Mouse (Mus musculus): ENCODE data around the gene Traf3ip2.

DNA sequence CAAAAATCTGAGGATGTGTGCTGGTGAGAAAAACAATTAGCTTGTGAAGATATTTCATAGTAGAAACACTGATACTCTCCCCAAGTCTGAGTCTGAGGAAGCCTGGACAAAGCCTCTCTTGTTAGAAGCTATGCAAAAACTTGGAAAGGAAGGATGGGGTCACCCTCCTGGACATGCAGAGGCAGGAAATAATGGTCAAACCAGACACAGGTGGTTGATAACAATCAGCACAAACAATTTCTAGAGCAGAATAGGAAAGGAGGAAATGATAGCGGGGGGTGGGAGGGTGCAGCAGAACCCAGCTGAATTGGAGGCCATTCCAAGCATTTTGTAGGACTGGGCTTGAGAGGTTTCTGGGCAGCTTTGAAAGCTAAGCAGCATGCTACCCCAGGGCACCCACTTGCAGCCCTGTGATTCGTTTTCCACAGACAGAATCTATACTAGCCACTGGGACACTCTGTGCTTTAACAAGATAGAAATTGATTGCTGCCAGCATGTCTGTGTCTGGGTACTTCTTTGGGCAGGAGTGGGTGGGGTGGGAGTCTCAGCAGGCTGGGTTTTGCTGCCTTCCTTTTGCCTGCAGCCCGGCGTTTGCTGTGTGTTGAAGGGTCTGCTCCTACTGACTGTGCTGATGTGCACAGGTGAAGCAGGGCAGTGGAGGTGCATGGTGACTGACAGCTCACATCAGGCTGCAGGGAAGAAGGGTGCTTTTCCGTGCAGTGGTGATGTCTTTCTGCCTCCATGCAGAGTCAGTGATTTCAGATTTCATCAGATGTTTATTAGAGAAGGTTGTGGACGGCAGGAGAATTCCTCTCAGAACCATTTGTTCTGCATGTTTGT lies 33.3 kb downstream of the Traf3ip2 start:
- TF ChIP-seq USF1 (IDR thresholded peaks at IDR 0.05; ENCODE audit: low read depth) (no peak), CTCF (IDR thresholded peaks at IDR 0.05; ENCODE audit: control insufficient read depth, insufficient read depth, insufficient read length) (no peak)
